Mouse (Mus musculus): Measurements from ENCODE around the gene Zfp973. TPM values are rescaled to one million over a fixed set of nuclear protein-coding genes. Genes with fewer than 3 reads are reported as not detected.

Gene Zfp973
- total RNA-seq (2023) = 1 to 10 TPM; 5.5 to 8.0 TPM

DNA sequence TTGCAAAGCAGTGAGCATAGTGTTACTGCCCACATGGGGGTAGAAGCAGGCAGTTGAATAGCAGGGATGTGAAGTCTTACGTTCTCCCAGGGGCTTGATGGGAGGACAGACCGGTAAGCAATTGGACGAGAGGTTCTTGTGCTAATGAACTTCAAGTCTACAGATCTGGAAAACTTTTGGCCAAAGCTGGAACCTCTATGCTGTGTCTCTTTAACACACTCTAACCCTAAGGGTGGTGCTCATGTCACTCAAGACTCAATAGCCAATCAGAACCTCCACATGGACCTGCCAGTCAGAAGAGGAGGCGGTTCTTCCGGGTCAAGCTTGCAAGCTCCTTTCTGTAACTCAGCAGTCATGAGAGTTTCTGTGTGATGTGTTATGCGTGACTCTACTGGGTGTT is at the start of gene Zfp973:
Gene Zfp973 (plus strand): TSS at position 301 of the 400 bp plus-strand sequence.

DNA sequence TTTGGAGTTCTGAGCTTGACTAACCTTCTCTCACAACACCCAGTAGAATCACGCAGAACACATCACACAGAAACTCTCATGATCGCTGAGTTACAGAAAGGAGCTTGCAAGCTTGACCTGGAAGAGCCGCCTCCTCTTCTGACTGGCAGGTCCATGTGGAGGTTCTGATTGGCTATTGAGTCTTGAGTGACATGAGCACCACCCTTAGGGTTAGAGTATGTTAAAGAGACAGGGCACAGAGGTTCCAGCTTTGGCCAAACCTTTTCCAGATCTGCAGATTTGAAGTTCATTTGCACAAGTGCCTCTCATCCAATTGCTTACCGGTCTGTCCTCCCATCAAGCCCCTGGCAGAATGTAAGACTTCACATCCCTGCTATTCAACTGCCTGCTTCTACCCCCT is 34.1 kb upstream of the Zfp973 start, which contains the start of gene Gm14308:
Gene Gm14308 (minus strand): TSS at position 101 of the 400 bp plus-strand sequence.

DNA sequence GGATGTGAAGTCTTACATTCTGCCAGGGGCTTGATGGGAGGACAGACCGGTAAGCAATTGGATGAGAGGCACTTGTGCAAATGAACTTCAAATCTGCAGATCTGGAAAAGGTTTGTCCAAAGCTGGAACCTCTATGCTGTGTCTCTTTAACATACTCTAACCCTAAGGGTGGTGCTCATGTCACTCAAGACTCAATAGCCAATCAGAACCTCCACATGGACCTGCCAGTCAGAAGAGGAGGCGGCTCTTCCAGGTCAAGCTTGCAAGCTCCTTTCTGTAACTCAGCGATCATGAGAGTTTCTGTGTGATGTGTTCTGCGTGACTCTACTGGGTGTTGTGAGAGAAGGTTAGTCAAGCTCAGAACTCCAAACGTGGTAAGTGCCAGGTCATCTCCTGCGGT is 37.7 kb downstream of the Zfp973 start, which contains the start of gene Gm14305:
Gene Gm14305 (plus strand): TSS at position 278 of the 400 bp plus-strand sequence.

Other genes with a start within 250 kb of the Zfp973 start
- 1 to 10 TPM; 2.3 to 3.0 TPM for gene Gm14435, start 246.9 kb upstream of the Zfp973 start, total RNA-seq (2023)
- not detected for gene Gm14434, start 183.7 kb upstream of the Zfp973 start, total RNA-seq (2023)
- not detected for gene Zfp967, start 149.5 kb upstream of the Zfp973 start, total RNA-seq (2023)
- gene Gm14308, start 34.2 kb upstream of the Zfp973 start, total RNA-seq (2023) = 1 to 10 TPM; 2.8 to 5.3 TPM
- gene Gm14305, start 37.8 kb downstream of the Zfp973 start, total RNA-seq (2023) = 1 to 10 TPM; 3.2 to 6.1 TPM
- gene Gm14295, start 128.1 kb downstream of the Zfp973 start, total RNA-seq (2023) = 1 to 10 TPM; 1.4 to 3.1 TPM
- not detected for gene Gm14408, start 160.6 kb downstream of the Zfp973 start, total RNA-seq (2023)